Comparison of ENCODE assay signal across 13 mouse cellular contexts in the genomic region with DNA sequence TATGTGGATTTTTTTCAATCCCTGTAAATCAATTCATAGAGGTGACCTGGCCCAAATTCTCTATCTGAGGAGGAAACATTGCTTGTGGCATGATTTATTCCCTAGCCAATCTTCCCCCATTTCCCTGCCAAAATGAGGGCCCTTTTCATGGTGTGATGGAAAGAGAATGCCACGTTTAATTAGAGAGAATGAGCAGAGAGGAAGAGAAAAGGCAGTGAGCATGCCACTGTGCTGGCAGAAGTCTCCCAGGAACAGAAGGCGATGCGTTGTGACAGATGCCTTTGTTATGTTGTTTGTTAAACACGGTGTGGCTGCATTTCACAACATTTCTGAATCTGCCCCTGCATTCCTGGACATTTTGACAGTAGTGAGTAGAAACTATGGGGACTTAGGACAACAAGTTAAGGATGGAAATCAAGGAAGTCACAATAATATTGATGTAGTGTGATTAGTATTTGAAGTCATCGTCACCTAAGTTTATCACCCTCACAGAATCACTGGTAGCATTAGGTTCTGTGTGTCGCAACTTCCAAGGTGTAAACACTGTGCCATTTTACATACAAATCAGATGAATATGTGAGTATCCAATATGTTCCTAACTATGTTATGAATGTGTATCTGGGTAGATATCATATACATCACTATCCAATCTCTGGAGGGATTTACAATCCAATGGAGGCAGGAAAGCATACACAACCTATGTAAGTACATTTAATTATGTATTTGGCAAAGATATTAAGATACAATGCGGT.
DNase-seq lines count a peak whose midpoint lies in the region; ATAC-seq lines count a peak whose summit lies in the region.
"Had no signal": no experiment of that assay in that cellular context is flagged by ENCODE, and none has a peak within 500 bp of the region (broad histone marks: within the 10 kb centered on the region; RNA-seq: fewer than 3 reads in every experiment).

No protein-coding gene starts in this region.

- H3K9ac ChIP-seq in forebrain, embryonic 13.5 days = no peak overlapping the region
- no peak overlapping the region for H3K9ac ChIP-seq in heart, embryonic 11.5 days (ENCODE audit: low read depth, low read length)
- H3K9ac ChIP-seq: limb, embryonic 13.5 days had no signal

- H3K4me1 ChIP-seq in forebrain, embryonic 13.5 days = no peaks in the 10 kb centered on the region
- H3K4me1 ChIP-seq in forebrain, embryonic 10.5 days = peaks cover 3% of the 10 kb centered on the region; the same call in 1 of the 2 replicates
- H3K4me1 ChIP-seq in heart, embryonic 11.5 days (ENCODE audit: control insufficient read depth, insufficient read depth, low read length) = no peaks in the 10 kb centered on the region
- H3K4me1 ChIP-seq: limb, embryonic 13.5 days had no signal

- ATAC-seq in forebrain, embryonic 13.5 days = peak; percentile 91
- no peak for ATAC-seq in heart, embryonic 11.5 days (replicated peaks; ENCODE audit: insufficient number of reproducible peaks, low FRiP score, low TSS enrichment)

- no peaks in the 10 kb centered on the region for H3K36me3 ChIP-seq in forebrain, embryonic 13.5 days (ENCODE audit: poor library complexity, severe bottlenecking)
- H3K36me3 ChIP-seq in forebrain, embryonic 10.5 days (replicated peaks) = no peaks in the 10 kb centered on the region
- H3K36me3 ChIP-seq in heart, embryonic 11.5 days (ENCODE audit: control insufficient read depth, insufficient read depth, low read length) = no peaks in the 10 kb centered on the region
- H3K36me3 ChIP-seq: G1E; limb, embryonic 13.5 days had no signal

- no peaks in the 10 kb centered on the region for H3K27me3 ChIP-seq in forebrain, embryonic 13.5 days
- no peaks in the 10 kb centered on the region for H3K27me3 ChIP-seq in forebrain, embryonic 10.5 days (ENCODE audit: poor library complexity, severe bottlenecking)
- H3K27me3 ChIP-seq in heart, embryonic 11.5 days (ENCODE audit: control insufficient read depth, insufficient read depth, low read length) = no peaks in the 10 kb centered on the region
- H3K27me3 ChIP-seq: limb, embryonic 13.5 days had no signal

- intact Hi-C loops in gastrocnemius, postnatal 14 days (cut with DNase I; ENCODE audit: low total_unique reads) = no loop called here

- H3K27ac ChIP-seq in forebrain, embryonic 13.5 days = no peak overlapping the region
- no peak overlapping the region for H3K27ac ChIP-seq in forebrain, embryonic 10.5 days
- no peak overlapping the region for H3K27ac ChIP-seq in heart, embryonic 11.5 days (ENCODE audit: low read depth, low read length)
- H3K27ac ChIP-seq: heart, adult 2 months; limb, embryonic 13.5 days had no signal

- 44% methylated on average over 7 of the region's 7 CpGs for WGBS in forebrain, embryonic 13.5 days
- WGBS in forebrain, embryonic 10.5 days = 68% methylated on average over 7 of the region's 7 CpGs
- 73% methylated on average over 7 of the region's 7 CpGs for WGBS in heart, embryonic 11.5 days (ENCODE audit: insufficient replicate concordance)

- no peaks in the 10 kb centered on the region for H3K9me3 ChIP-seq in forebrain, embryonic 13.5 days (replicated peaks)
- no peaks in the 10 kb centered on the region for H3K9me3 ChIP-seq in forebrain, embryonic 10.5 days
- no peaks in the 10 kb centered on the region for H3K9me3 ChIP-seq in heart, embryonic 11.5 days (replicated peaks; ENCODE audit: control insufficient read depth, low read length)
- H3K9me3 ChIP-seq: limb, embryonic 13.5 days had no signal

- no peak for DNase-seq in forebrain, embryonic 10.5 days (ENCODE audit: extremely low spot score, low spot score)
- peak; percentile 99 for DNase-seq in brain, adult 2 months (ENCODE audit: low read depth, low spot score)
- DNase-seq in cerebellum, postnatal 36 days = peak; percentile 91 to 96
- DNase-seq in layer of hippocampus, postnatal 14 days (ENCODE audit: low spot score in 2 of 2) = peak; percentile 48 to 87
- DNase-seq in spleen, postnatal 4 days (ENCODE audit: low spot score in 2 of 2) = no peak
- no peak for DNase-seq in gastrocnemius, postnatal 14 days
- DNase-seq: heart, adult 2 months; kidney, postnatal 25 days; thymus, postnatal 4 days had no signal

- no peak overlapping the region for H3K4me3 ChIP-seq in forebrain, embryonic 13.5 days
- H3K4me3 ChIP-seq in forebrain, embryonic 10.5 days = no peak overlapping the region
- H3K4me3 ChIP-seq in heart, embryonic 11.5 days (ENCODE audit: low read depth, low read length) = no peak overlapping the region
- H3K4me3 ChIP-seq: heart, adult 2 months; limb, embryonic 13.5 days had no signal

- no peak overlapping the region for H3K4me2 ChIP-seq in forebrain, embryonic 13.5 days
- no peak overlapping the region for H3K4me2 ChIP-seq in heart, embryonic 11.5 days
- H3K4me2 ChIP-seq: limb, embryonic 13.5 days had no signal

Comparison
In these comparisons a context has a peak if more than half of its experiments do, and no peak if none do; other contexts are left out.
1. DNase-seq: peak in brain, adult 2 months (single experiment), cerebellum, postnatal 36 days (2 of 2) and layer of hippocampus, postnatal 14 days (2 of 2); none in forebrain, embryonic 10.5 days (single experiment), spleen, postnatal 4 days (0 of 2) and gastrocnemius, postnatal 14 days (single experiment).